Mouse (Mus musculus) spleen, adult 2 months (tissue): Measurements from ENCODE around the gene Fbn1.

Experiments used
- CTCF ChIP-seq: fragments of 200-500 bp; IDR thresholded peaks from 2 replicates; pipeline ENCODE4 v1.5.1; 2011; ENCODE audit warnings: mild to moderate bottlenecking, inconsistent platforms; ENCODE audit not compliant: insufficient read depth, insufficient read length, insufficient replicate concordance; ENCODE audit errors: extremely low read depth
- POLR2A ChIP-seq: fragments of 200-500 bp; IDR thresholded peaks from 2 replicates; pipeline ENCODE4 v1.6.1; 2011; ENCODE audit warnings: low read depth, low read length, inconsistent platforms

DNA sequence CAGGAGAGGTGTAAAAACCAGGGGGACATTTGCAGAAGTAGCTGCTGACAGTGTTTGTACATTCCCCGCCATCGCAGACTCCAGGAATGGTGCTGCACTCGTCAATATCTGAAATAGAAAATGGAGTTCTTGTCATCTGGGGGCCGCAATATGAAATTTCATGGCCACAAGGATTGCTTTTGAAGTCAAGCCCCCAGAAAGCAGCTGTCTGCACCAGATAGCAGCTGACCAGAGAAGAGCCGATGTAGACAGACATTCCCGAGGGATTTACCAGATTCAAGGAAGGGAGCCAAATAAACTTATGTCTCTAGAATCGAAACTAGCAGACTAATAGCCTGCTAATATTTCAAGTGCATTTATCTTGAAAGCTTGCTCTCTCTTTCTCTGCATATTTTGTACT, 110.0 kb downstream of the Fbn1 start:
- no peak for TF ChIP-seq CTCF
- no peak for TF ChIP-seq POLR2A
